Mouse (Mus musculus) gastrocnemius, postnatal 25 days (tissue): ENCODE data around the gene Cyp2d12. TPM values are rescaled to one million over a fixed set of nuclear protein-coding genes. Genes with fewer than 3 reads are reported as not detected.
"Not testable (repeated sequence)": the region's sequence is repeated elsewhere in the genome, so short reads cannot be mapped to it uniquely, and the experiment has no call there.

Experiments
- DNase-seq: peaks from one replicate; pipeline ENCODE4 v3.0.0; 2022
- long read RNA-seq, 2 experiments: library from polyadenylated mRNA; stranded (forward); transcript quantifications; one replicate each; pipeline ENCODE4 v2.0.0; 2021
- microRNA-seq, 2 experiments: library from miRNA; unstranded; fragments of <30 nt; microRNA quantifications; one replicate each; pipeline ENCODE4 v1.2.0; 2021; ENCODE audit warnings: borderline replicate concordance in 2 of 2
- total RNA-seq, 2 experiments: library from RNA; stranded (reverse); gene quantifications; 1 replicate in 1 of 2; 2 replicates in 1 of 2; pipeline ENCODE4 v1.2.3; 2021

Cyp2d12 gene
- total RNA-seq = not detected
- long read RNA-seq, experiment 1 = 0 reads
- long read RNA-seq, experiment 2 = 0 reads

GRCm38 (mm10) chr15:82554531-82555230 is at the start of gene Cyp2d12:
Gene Cyp2d12 (plus strand): TSS chr15:82555072.
- DNase-seq = no peak

- DNase-seq = no peak
Measured at GRCm38 (mm10) chr15:82506971-82507370, 47.9 kb upstream of the Cyp2d12 start.

- DNase-seq = not testable (repeated sequence)
Measured at GRCm38 (mm10) chr15:82507740-82508139, 47.1 kb upstream of the Cyp2d12 start.

- not testable (repeated sequence) for DNase-seq
Measured at GRCm38 (mm10) chr15:82509495-82509894, 45.4 kb upstream of the Cyp2d12 start.

- not testable (repeated sequence) for DNase-seq
Measured at GRCm38 (mm10) chr15:82510500-82510899, 44.4 kb upstream of the Cyp2d12 start.

- not testable (repeated sequence) for DNase-seq
Measured at GRCm38 (mm10) chr15:82512111-82512510, 42.8 kb upstream of the Cyp2d12 start.

- DNase-seq = not testable (repeated sequence)
Measured at GRCm38 (mm10) chr15:82516174-82516573, 38.7 kb upstream of the Cyp2d12 start.

GRCm38 (mm10) chr15:82527371-82527770 is 27.5 kb upstream of the Cyp2d12 start:
- not testable (repeated sequence) for DNase-seq

- DNase-seq = not testable (repeated sequence)
Measured at GRCm38 (mm10) chr15:82532721-82533120, 22.2 kb upstream of the Cyp2d12 start.

- DNase-seq = not testable (repeated sequence)
Measured at GRCm38 (mm10) chr15:82542976-82543375, 11.9 kb upstream of the Cyp2d12 start.

GRCm38 (mm10) chr15:82544561-82544960 is 10.3 kb upstream of the Cyp2d12 start:
- DNase-seq = not testable (repeated sequence)

GRCm38 (mm10) chr15:82547753-82548152 is 7.1 kb upstream of the Cyp2d12 start:
- not testable (repeated sequence) for DNase-seq

- not testable (repeated sequence) for DNase-seq
Measured at GRCm38 (mm10) chr15:82553211-82553610, 1.7 kb upstream of the Cyp2d12 start.

GRCm38 (mm10) chr15:82572856-82573255 is 18.0 kb downstream of the Cyp2d12 start:
- no peak for DNase-seq

GRCm38 (mm10) chr15:82579071-82579470 is 24.2 kb downstream of the Cyp2d12 start:
- DNase-seq = no peak

GRCm38 (mm10) chr15:82582621-82583020 is 27.7 kb downstream of the Cyp2d12 start:
- DNase-seq = no peak

Small RNA genes within 50 kb of the gene (microRNA-seq; reads per million reads assigned to microRNA genes)
- gene Gm27924 (0 reads per million in 2 experiments), gene Gm28023 (0 reads per million in 2 experiments)

Other genes with a start within 250 kb of the Cyp2d12 start
- 10 to 100 TPM; 13.1 to 15.0 TPM for gene Naga, start 216.1 kb upstream of the Cyp2d12 start, total RNA-seq
- under 1 TPM; 0.87 to 0.96 TPM for gene Pheta2, start 216.1 kb upstream of the Cyp2d12 start, total RNA-seq
- 100 to 1,000 TPM; 126 to 130 TPM for gene Smdt1, start 216.1 kb upstream of the Cyp2d12 start, total RNA-seq
- 100 to 1,000 TPM; 489 to 502 TPM for gene Ndufa6, start 200.8 kb upstream of the Cyp2d12 start, total RNA-seq
- 10 to 100 TPM; 11.7 to 13.3 TPM for gene Cyp2d22, start 174.8 kb upstream of the Cyp2d12 start, total RNA-seq
- under 1 TPM in 1 of 2 experiments, not detected in 1; 0.27 TPM for gene Cyp2d11, start 161.1 kb upstream of the Cyp2d12 start, total RNA-seq
- gene Cyp2d10, start 147.9 kb upstream of the Cyp2d12 start, total RNA-seq = not detected
- gene Cyp2d9, start 121.6 kb upstream of the Cyp2d12 start, total RNA-seq = not detected
- gene Cyp2d34, start 65.9 kb downstream of the Cyp2d12 start, total RNA-seq = not detected
- gene Cyp2d40, start 209.1 kb downstream of the Cyp2d12 start, total RNA-seq = not detected
- not detected for gene Cyp2d26, start 239.2 kb downstream of the Cyp2d12 start, total RNA-seq